Mouse (Mus musculus) embryonic facial prominence, embryonic 13.5 days (tissue): ENCODE measurements around the gene Nectin4. TPM values are rescaled to one million over a fixed set of nuclear protein-coding genes. Genes with fewer than 3 reads are reported as not detected.

ENCODE experiments used
- ATAC-seq: fragments of 200-750 bp; cut with Nextera tagmentation; 2 replicates; pipeline ENCODE4 v1.8.0; 2017; ENCODE audit warnings: low read depth; ENCODE audit not compliant: insufficient number of reproducible peaks, insufficient read depth, low FRiP score, low TSS enrichment
- H3K27ac ChIP-seq: fragments of 300-500 bp; sonication (generic); 2 replicates; pipeline ENCODE4 v1.5.1; 2015; ENCODE audit warnings: moderate library complexity, mild to moderate bottlenecking, inconsistent platforms
- H3K27me3 ChIP-seq: fragments of 300-500 bp; sonication (generic); 2 replicates; pipeline ENCODE4 v1.6.1; 2015; ENCODE audit warnings: mild to moderate bottlenecking, inconsistent platforms
- H3K36me3 ChIP-seq: fragments of 300-500 bp; sonication (generic); 2 replicates; pipeline ENCODE4 v1.6.1; 2015; ENCODE audit warnings: mild to moderate bottlenecking, inconsistent platforms
- H3K4me1 ChIP-seq: fragments of 300-500 bp; sonication (generic); 2 replicates; pipeline ENCODE4 v1.6.1; 2015; ENCODE audit warnings: inconsistent platforms
- H3K4me2 ChIP-seq: fragments of 300-500 bp; sonication (generic); 2 replicates; pipeline ENCODE4 v1.6.1; 2015; ENCODE audit warnings: moderate library complexity, mild to moderate bottlenecking, inconsistent platforms
- H3K4me3 ChIP-seq: fragments of 300-500 bp; sonication (generic); 2 replicates; pipeline ENCODE4 v1.5.1; 2015; ENCODE audit warnings: mild to moderate bottlenecking, inconsistent platforms
- H3K9ac ChIP-seq: fragments of 300-500 bp; sonication (generic); 2 replicates; pipeline ENCODE4 v1.6.1; 2015; ENCODE audit warnings: mild to moderate bottlenecking, inconsistent platforms
- H3K9me3 ChIP-seq: fragments of 300-500 bp; sonication (generic); 2 replicates; pipeline ENCODE4 v1.6.1; 2016; ENCODE audit warnings: inconsistent platforms
- WGBS: fragments of 180-500 bp; shearing (Covaris S2); methylation state at CpG from one replicate; pipeline ENCODE4 v1.1.7; 2015; ENCODE audit warnings: mixed read lengths; 5-methylcytosine and 5-hydroxymethylcytosine counted together
- polyA plus RNA-seq: library from polyadenylated mRNA; unstranded; fragments of >200 nt; fragmentation: Nextera tagmentation; extraction: Ambion mirVana; gene quantifications from 2 replicates; pipeline ENCODE4 v1.2.1, GENCODE M21; 2015

Gene Nectin4
- polyA plus RNA-seq, 1 experiment from 2014 or later = 21.6 TPM

DNA sequence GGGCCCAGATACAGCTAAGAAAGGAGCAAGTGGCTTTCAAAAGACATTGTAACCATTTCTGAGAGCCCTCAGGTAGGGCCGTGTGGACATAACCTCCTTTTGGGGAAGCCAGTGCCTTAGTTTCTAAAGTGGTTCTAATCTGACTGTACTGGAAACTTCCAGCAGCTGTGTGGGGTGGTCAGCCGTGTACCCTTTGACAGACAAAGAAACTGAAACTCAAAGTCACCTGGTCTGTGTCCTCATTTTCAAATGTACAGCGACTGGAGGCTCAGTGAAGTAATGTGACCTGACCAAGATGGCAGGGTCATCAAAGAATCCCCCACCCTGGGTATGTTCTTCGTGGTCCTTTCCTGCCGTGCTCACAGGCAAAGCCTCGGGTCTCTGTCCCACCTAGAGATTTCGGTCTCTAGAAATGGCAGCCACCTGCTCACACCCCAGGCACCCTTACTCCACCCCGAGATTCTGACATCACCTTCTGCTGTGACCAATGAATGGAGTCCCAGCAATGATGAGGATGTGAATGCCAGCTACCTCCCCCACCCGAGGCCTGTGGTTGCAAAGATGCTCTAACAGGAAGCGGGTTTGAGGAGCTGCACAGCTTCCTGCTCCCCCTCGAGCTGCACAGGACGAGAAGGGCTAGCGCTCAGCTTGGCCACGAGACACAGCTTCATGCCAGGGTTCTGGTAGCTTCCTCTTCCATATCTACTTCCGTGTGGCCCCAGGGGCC, 18.6 kb downstream of the Nectin4 start, which contains the start of gene Arhgap30:
Gene Arhgap30 (plus strand): TSS at position 579 of the 727 bp plus-strand sequence.
- H3K9me3 ChIP-seq = no peaks in the 10 kb centered on the region
- no peak within 1 kb of the TSS for H3K4me3 ChIP-seq
- no peak within 1 kb of the TSS for H3K9ac ChIP-seq
- H3K36me3 ChIP-seq = no peaks in the 10 kb centered on the region
- no peak within 1 kb of the TSS for H3K27ac ChIP-seq
- H3K4me2 ChIP-seq = no peak within 1 kb of the TSS
- no peaks in the 10 kb centered on the region for H3K27me3 ChIP-seq
- peaks cover 4% of the 10 kb centered on the region; the same call in 1 of the 2 replicates for H3K4me1 ChIP-seq
- WGBS = 80% methylated on average over 15 of the region's 15 CpGs
- ATAC-seq = no peak

GRCm38 (mm10) chr1:171390101-171390500, 20.2 kb downstream of the Nectin4 start:
- no peak overlapping the region for H3K9ac ChIP-seq
- 74% methylated on average over 4 of the region's 4 CpGs for WGBS
- H3K4me1 ChIP-seq = 0 out of 2 replicates have a peak, but pooled peaks cover 4% of the 10 kb centered on the region
- no peaks in the 10 kb centered on the region for H3K27me3 ChIP-seq
- H3K36me3 ChIP-seq = no peaks in the 10 kb centered on the region
- H3K9me3 ChIP-seq = no peaks in the 10 kb centered on the region
- no peak overlapping the region for H3K27ac ChIP-seq
- no peak overlapping the region for H3K4me3 ChIP-seq
- H3K4me2 ChIP-seq = no peak overlapping the region
- ATAC-seq = no peak

DNA sequence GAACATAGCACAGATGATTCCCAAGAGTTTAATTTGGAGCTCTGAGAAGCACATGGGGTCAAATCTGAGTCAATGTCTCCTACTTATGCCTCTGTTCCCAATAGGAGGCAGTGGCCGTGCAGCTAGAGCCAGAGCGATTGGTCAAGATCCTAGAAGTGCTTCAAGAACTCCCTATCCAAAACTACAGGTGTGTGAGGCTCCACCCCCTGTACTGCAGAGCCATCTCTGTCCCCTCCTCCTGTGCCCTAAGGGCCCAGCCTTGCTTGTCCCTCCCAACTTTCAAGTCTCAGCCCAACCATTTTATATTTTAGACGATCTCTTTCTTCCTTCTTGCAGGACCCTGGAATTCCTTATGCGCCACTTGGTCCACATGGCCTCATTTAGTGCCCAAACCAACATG, 31.9 kb downstream of the Nectin4 start:
- Histone ChIP-seq H3K36me3 (no peaks in the 10 kb centered on the region), H3K9ac (no peak overlapping the region), H3K4me2 (no peak overlapping the region), H3K4me3 (no peak overlapping the region), H3K4me1 (no peaks in the 10 kb centered on the region), H3K9me3 (no peaks in the 10 kb centered on the region), H3K27me3 (0 out of 2 replicates have a peak, but pooled peaks cover 3% of the 10 kb centered on the region), H3K27ac (no peak overlapping the region)
- ATAC-seq = no peak
- WGBS = 70% methylated on average over 4 of the region's 4 CpGs

- ATAC-seq = no peak
- H3K9ac ChIP-seq = no peak overlapping the region
- H3K4me2 ChIP-seq = no peak overlapping the region
- peaks cover 14% of the 10 kb centered on the region for H3K27me3 ChIP-seq
- H3K4me1 ChIP-seq = no peaks in the 10 kb centered on the region
- no peaks in the 10 kb centered on the region for H3K9me3 ChIP-seq
- WGBS = 68% methylated on average over 9 of the region's 9 CpGs
- H3K4me3 ChIP-seq = no peak overlapping the region
- H3K27ac ChIP-seq = no peak overlapping the region
- H3K36me3 ChIP-seq = no peaks in the 10 kb centered on the region
Observed at GRCm38 (mm10) chr1:171402991-171403390, 33.1 kb downstream of the Nectin4 start.

DNA sequence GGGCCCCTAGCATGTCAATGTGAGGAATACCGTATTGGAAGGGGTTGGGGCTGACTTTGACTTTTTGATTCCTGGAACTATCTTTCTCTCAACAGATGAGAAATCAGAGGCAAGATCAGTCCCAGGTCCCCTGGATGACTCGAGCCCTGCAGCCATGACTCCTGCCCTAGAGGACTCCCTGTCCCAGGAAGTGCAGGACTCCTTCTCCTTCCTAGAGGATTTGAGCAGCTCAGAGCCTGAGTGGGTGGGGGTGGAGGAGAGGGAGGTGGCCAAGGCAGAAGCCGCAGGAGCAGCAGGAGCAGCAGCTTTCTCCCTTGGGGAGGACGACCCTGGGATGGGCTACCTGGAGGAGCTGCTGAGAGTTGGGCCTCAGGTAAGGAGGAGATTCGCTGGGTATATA, 37.4 kb downstream of the Nectin4 start:
- Histone ChIP-seq H3K4me1 (no peaks in the 10 kb centered on the region), H3K9ac (no peak overlapping the region), H3K27ac (no peak overlapping the region), H3K4me3 (no peak overlapping the region), H3K9me3 (no peaks in the 10 kb centered on the region), H3K27me3 (peaks cover 26% of the 10 kb centered on the region), H3K4me2 (no peak overlapping the region), H3K36me3 (no peaks in the 10 kb centered on the region)
- ATAC-seq = no peak
- WGBS = 80% methylated on average over 5 of the region's 5 CpGs

GRCm38 (mm10) chr1:171410231-171410630, 40.3 kb downstream of the Nectin4 start:
- WGBS = 85% methylated on average over 1 of the region's 1 CpGs
- Histone ChIP-seq H3K4me1 (peaks cover 20% of the 10 kb centered on the region), H3K27me3 (peaks cover 26% of the 10 kb centered on the region), H3K4me3 (peak overlapping the region; percentile 89; the same call in 1 of the 2 replicates), H3K27ac (no peak overlapping the region; the same call in 1 of the 2 replicates), H3K9ac (no peak overlapping the region), H3K36me3 (peaks cover 6% of the 10 kb centered on the region), H3K4me2 (no peak overlapping the region), H3K9me3 (no peaks in the 10 kb centered on the region)
- ATAC-seq = no peak

DNA sequence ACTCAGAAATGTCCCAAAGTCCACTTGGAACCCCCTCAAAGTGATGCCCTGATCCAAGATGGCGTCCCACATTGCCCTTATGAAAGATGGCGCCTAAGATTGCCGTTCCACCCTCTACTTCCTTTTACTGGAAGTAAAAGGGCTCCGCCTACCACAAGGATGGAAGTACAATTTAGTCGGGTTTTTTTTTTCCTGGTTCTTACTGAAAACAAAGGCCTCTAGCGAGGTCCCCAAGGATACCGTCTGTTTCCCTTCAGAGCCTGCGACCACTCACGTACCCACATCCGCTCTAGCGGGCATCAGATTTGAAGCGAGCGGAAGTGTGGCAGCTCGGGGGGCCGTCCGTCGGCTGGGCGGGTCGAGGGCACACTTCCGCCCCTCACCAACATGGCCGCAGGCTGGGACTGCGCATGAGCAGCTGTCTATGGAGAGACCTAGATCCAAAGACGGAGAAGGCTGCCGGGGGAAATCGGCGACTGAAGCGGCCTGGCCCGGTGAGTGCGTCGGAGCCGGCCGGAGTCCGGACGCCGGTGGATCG, 41.1 kb downstream of the Nectin4 start, which contains the start of gene Usf1:
Gene Usf1 (plus strand): TSS at position 367 of the 538 bp plus-strand sequence.
- under 1% methylated on average over 36 of the region's 36 CpGs for WGBS
- Histone ChIP-seq H3K27me3 (peaks cover 24% of the 10 kb centered on the region), H3K9ac (peak within 1 kb of the TSS; percentile 94), H3K9me3 (no peaks in the 10 kb centered on the region), H3K4me3 (peak within 1 kb of the TSS; percentile 89), H3K4me1 (peaks cover 20% of the 10 kb centered on the region), H3K4me2 (peak within 1 kb of the TSS; percentile 71), H3K27ac (peak within 1 kb of the TSS; percentile 95), H3K36me3 (peaks cover 13% of the 10 kb centered on the region)
- ATAC-seq = peak; percentile 94

- Histone ChIP-seq H3K4me1 (peaks cover 20% of the 10 kb centered on the region), H3K4me2 (peak overlapping the region; percentile 71), H3K4me3 (peak overlapping the region; percentile 89), H3K9ac (peak overlapping the region; percentile 94), H3K27me3 (peaks cover 24% of the 10 kb centered on the region), H3K36me3 (peaks cover 18% of the 10 kb centered on the region), H3K9me3 (no peaks in the 10 kb centered on the region), H3K27ac (peak overlapping the region; percentile 95)
- 1% methylated on average over 23 of the region's 39 CpGs for WGBS
- peak; percentile 83 for ATAC-seq
Observed at GRCm38 (mm10) chr1:171411492-171411941, 41.6 kb downstream of the Nectin4 start.

DNA sequence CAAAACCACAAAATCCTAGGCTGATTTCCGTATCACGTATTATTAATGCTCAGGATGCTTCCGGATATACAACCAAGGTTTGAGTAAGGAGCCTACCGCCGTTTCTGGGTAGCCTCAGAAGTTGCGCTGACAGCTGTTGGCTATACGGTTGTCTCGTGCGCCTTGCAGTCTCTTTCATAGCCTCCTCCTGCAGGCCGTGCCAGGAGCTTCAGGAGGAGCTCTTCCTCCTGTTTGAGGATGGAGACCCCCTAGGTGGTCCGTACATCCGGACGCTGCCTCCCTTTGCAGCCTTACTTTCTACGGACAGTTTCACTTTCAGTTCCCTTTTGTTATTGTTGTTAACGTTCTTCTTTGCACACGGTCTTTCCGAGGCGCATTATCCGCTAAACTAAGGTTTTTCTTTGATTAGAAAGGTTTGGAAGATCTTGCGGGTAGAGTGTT, 42.1 kb downstream of the Nectin4 start:
- Histone ChIP-seq H3K36me3 (peaks cover 23% of the 10 kb centered on the region), H3K9me3 (no peaks in the 10 kb centered on the region), H3K4me1 (peaks cover 20% of the 10 kb centered on the region), H3K4me3 (peak overlapping the region; percentile 89), H3K27me3 (peaks cover 22% of the 10 kb centered on the region), H3K9ac (peak overlapping the region; percentile 94), H3K27ac (peak overlapping the region; percentile 95), H3K4me2 (peak overlapping the region; percentile 71)
- no peak for ATAC-seq
- 1% methylated on average over 20 of the region's 20 CpGs for WGBS

DNA sequence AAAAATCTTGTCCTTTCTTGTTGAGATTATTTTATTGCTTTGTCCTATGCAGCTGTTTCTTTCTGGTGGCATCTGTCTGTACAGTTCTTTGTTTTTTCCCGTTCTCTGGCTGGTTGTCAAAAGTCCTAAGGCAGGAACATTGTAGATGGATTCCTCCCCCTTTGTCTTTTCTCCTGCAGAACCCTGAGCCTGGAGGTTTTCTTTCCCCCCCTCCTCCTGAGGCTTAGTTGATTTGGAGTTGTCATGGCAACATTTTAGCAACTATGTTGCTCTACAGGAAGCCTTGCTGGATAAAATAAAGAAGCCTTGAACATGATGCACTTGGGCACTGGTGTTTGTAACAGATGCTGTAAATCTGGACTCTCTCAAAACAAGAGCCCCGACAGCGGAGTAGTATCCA, 42.5 kb downstream of the Nectin4 start:
- no peak for ATAC-seq
- peak overlapping the region; percentile 95 for H3K27ac ChIP-seq
- 43% methylated on average over 3 of the region's 3 CpGs for WGBS

DNA sequence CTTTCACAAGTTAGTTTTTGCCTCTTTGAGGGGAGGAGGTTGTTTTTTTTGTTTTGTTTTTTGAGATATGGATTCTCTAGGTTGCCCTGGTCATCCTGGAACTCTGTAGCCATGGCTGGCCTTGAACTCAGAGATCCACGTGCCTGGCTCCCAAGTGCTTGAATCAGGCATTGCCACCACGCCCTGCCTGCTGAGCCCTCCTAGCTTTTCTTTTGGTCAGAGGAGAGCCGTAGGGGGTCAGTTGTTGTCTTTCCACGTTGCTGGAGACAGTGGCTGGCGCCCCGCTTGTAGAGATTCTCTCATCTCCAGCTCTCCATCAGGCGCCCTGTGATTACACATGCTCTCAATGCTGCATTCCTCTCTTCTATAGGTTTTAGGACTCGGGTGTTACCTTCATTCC, 43.7 kb downstream of the Nectin4 start:
- peaks cover 20% of the 10 kb centered on the region for H3K4me1 ChIP-seq
- H3K9ac ChIP-seq = no peak overlapping the region
- no peak overlapping the region for H3K4me2 ChIP-seq
- no peak overlapping the region for H3K4me3 ChIP-seq
- no peak overlapping the region for H3K27ac ChIP-seq
- no peaks in the 10 kb centered on the region for H3K9me3 ChIP-seq
- peaks cover 7% of the 10 kb centered on the region for H3K27me3 ChIP-seq
- WGBS = 80% methylated on average over 8 of the region's 8 CpGs
- no peak for ATAC-seq
- peaks cover 38% of the 10 kb centered on the region for H3K36me3 ChIP-seq

More for the DNA sequence above, 42.5 kb downstream of the Nectin4 start:
- peaks cover 28% of the 10 kb centered on the region for H3K36me3 ChIP-seq
- peak overlapping the region; percentile 94 for H3K9ac ChIP-seq
- no peaks in the 10 kb centered on the region for H3K9me3 ChIP-seq
- H3K4me2 ChIP-seq = peak overlapping the region; percentile 71
- peaks cover 20% of the 10 kb centered on the region for H3K4me1 ChIP-seq
- peak overlapping the region; percentile 89 for H3K4me3 ChIP-seq
- peaks cover 18% of the 10 kb centered on the region for H3K27me3 ChIP-seq
